ENCODE assay signal across 19 mouse cellular contexts in genomic region chr10:119272005-119272404, GRCm38 (mm10). TPM values are rescaled to one million over a fixed set of nuclear protein-coding genes. Genes with fewer than 3 reads are reported as not detected.
DNase-seq lines count a peak whose midpoint lies in the region; TF ChIP-seq lines count a peak whose summit lies in the region.
"Had no signal": no experiment of that assay in that cellular context is flagged by ENCODE, and none has a peak within 500 bp of the region (broad histone marks: within the 10 kb centered on the region; RNA-seq: fewer than 3 reads in every experiment).

No protein-coding gene starts in this region.

- H3K4me1 ChIP-seq in heart, adult 2 months (ENCODE audit: control insufficient read depth, insufficient read depth, low read length) = no peaks in the 10 kb centered on the region
- H3K4me1 ChIP-seq: embryonic facial prominence, embryonic 12.5 days; forebrain, embryonic 15.5 days had no signal

- intact Hi-C loops in heart, adult 2 months (cut with DNase I) = no loop called here
- intact Hi-C loops in left cerebral cortex, postnatal 14 days (cut with DNase I) = no loop called here
- intact Hi-C loops in left cerebral cortex, adult 2 months (cut with DNase I) = no loop called here
- intact Hi-C loops in gastrocnemius, postnatal 36 days (cut with DNase I) = no loop called here

- no peak overlapping the region for H3K4me3 ChIP-seq in heart, adult 2 months
- no peak overlapping the region for H3K4me3 ChIP-seq in left cerebral cortex, adult 2 months
- H3K4me3 ChIP-seq: embryonic facial prominence, embryonic 10.5 days; embryonic facial prominence, embryonic 12.5 days; forebrain, embryonic 13.5 days; forebrain, embryonic 15.5 days had no signal

- H3K9ac ChIP-seq in heart, adult 2 months (ENCODE audit: low read depth, low read length) = no peak overlapping the region
- H3K9ac ChIP-seq: embryonic facial prominence, embryonic 12.5 days; forebrain, embryonic 13.5 days; forebrain, embryonic 15.5 days had no signal

- TF ChIP-seq EP300 in heart, adult 2 months (IDR thresholded peaks at IDR 0.05; ENCODE audit: insufficient read depth, low read depth, low read length) = no peak

- TF ChIP-seq CTCF in heart, adult 2 months (IDR thresholded peaks at IDR 0.05) = no peak
- TF ChIP-seq CTCF in left cerebral cortex, adult 2 months (IDR thresholded peaks at IDR 0.05) = no peak

- DNase-seq in heart, adult 11 months = peak; percentile 11
- DNase-seq in heart, adult 2 months = no peak
- DNase-seq in left cerebral cortex, postnatal 14 days (ENCODE audit: low spot score in 2 of 2) = peak; percentile 19 to 37
- no peak for DNase-seq in left cerebral cortex, adult 2 months (ENCODE audit: extremely low spot score in 1 of 2, low spot score in 2 of 2)
- DNase-seq in right cerebral cortex, postnatal 10 days (ENCODE audit: low spot score in 2 of 2) = peak; percentile 26 to 41
- no peak for DNase-seq in right cerebral cortex, postnatal 25 days
- no peak for DNase-seq in gastrocnemius, postnatal 36 days
- DNase-seq: adrenal gland, adult 2 months; adrenal gland, postnatal 10 days; adrenal gland, postnatal 25 days; cerebellum, adult 11-12 months; cerebellum, adult 2 months; cerebellum, adult 9-10 months; cerebellum, postnatal 10 days; cerebellum, postnatal 25 days had no signal

- H3K27ac ChIP-seq in heart, adult 2 months = no peak overlapping the region
- no peak overlapping the region for H3K27ac ChIP-seq in left cerebral cortex, adult 2 months
- H3K27ac ChIP-seq: embryonic facial prominence, embryonic 10.5 days; embryonic facial prominence, embryonic 12.5 days; forebrain, embryonic 13.5 days; forebrain, embryonic 15.5 days had no signal

- TF ChIP-seq POLR2A in heart, adult 2 months (IDR thresholded peaks at IDR 0.05; ENCODE audit: insufficient read depth, low read depth, low read length) = no peak

- no peaks in the 10 kb centered on the region for H3K79me2 ChIP-seq in heart, adult 2 months (replicated peaks; ENCODE audit: control insufficient read depth, insufficient read depth, low read length)

- H3K36me3 ChIP-seq in heart, adult 2 months (ENCODE audit: control insufficient read depth, insufficient read depth, low read length) = no peaks in the 10 kb centered on the region
- H3K36me3 ChIP-seq: embryonic facial prominence, embryonic 10.5 days; embryonic facial prominence, embryonic 12.5 days; forebrain, embryonic 15.5 days had no signal

- H3K27me3 ChIP-seq in heart, adult 2 months (ENCODE audit: control insufficient read depth, insufficient read depth, low read length) = no peaks in the 10 kb centered on the region
- H3K27me3 ChIP-seq: embryonic facial prominence, embryonic 12.5 days; forebrain, embryonic 13.5 days; forebrain, embryonic 15.5 days had no signal

- WGBS in heart, adult 2 months = 87% methylated on average over 10 of the region's 10 CpGs

RNA-seq across cellular contexts. Expression of gene Cand1, which starts 32.1 kb away (rescaled TPM):
- total RNA-seq in heart, adult 2 months (2021) = 10 to 100 TPM; 40.7 to 42.7 TPM
- polyA plus RNA-seq in heart, adult 2 months (2012; rRNA removed) = 13.7 and 25.3 TPM in 2 replicates
- total RNA-seq in left cerebral cortex, postnatal 14 days (2021) = 100 to 1,000 TPM; 140 to 147 TPM
- total RNA-seq in left cerebral cortex, adult 2 months (2021) = 100 to 1,000 TPM; 144 to 158 TPM
- total RNA-seq in gastrocnemius, postnatal 36 days (2021) = 10 to 100 TPM; 13.8 to 17.9 TPM

Comparison
In these comparisons a context has a peak if more than half of its experiments do, and no peak if none do; other contexts are left out.
1. DNase-seq: peak in heart, adult 11 months (single experiment), left cerebral cortex, postnatal 14 days (2 of 2) and right cerebral cortex, postnatal 10 days (2 of 2); none in heart, adult 2 months (0 of 2), left cerebral cortex, adult 2 months (0 of 2), right cerebral cortex, postnatal 25 days (single experiment) and gastrocnemius, postnatal 36 days (0 of 2).